Mouse (Mus musculus) hindbrain, postnatal 0 days (tissue): Measurements from ENCODE around the gene Kmt2b. TPM values are rescaled to one million over a fixed set of nuclear protein-coding genes. Genes with fewer than 3 reads are reported as not detected.

Experiments
- ATAC-seq: fragments of 200-750 bp; cut with Nextera tagmentation; 2 replicates; pipeline ENCODE4 v1.8.0; 2017; ENCODE audit warnings: mild to moderate bottlenecking, moderate TSS enrichment, moderate library complexity
- DNase-seq: peaks from one replicate; pipeline ENCODE4 v3.0.0-alpha.2; 2015; ENCODE audit warnings: low spot score
- H3K27ac ChIP-seq: fragments of 300-500 bp; sonication (generic); 2 replicates; pipeline ENCODE4 v1.5.1; 2014; ENCODE audit warnings: mild to moderate bottlenecking
- H3K27me3 ChIP-seq: fragments of 300-500 bp; sonication (generic); 2 replicates; pipeline ENCODE4 v1.6.1; 2014; ENCODE audit warnings: low read length, mixed read lengths; ENCODE audit not compliant: insufficient read depth
- H3K36me3 ChIP-seq: fragments of 300-500 bp; sonication (generic); 2 replicates; pipeline ENCODE4 v1.6.1; 2014; ENCODE audit warnings: low read length, mixed read lengths; ENCODE audit not compliant: insufficient read depth
- H3K4me1 ChIP-seq: fragments of 300-500 bp; sonication (generic); 2 replicates; pipeline ENCODE4 v1.6.1; 2014; ENCODE audit warnings: antibody characterized with exemption, low read length, mixed read lengths; ENCODE audit not compliant: insufficient read depth
- H3K4me2 ChIP-seq: fragments of 300-500 bp; sonication (generic); 2 replicates; pipeline ENCODE4 v1.6.1; 2014; ENCODE audit warnings: low read depth, mild to moderate bottlenecking, low read length, moderate library complexity, mixed read lengths
- H3K4me3 ChIP-seq: fragments of 300-500 bp; sonication (generic); 2 replicates; pipeline ENCODE4 v1.5.1; 2014; ENCODE audit warnings: low read length
- H3K9ac ChIP-seq: fragments of 300-500 bp; sonication (generic); replicated peaks from 2 replicates; pipeline ENCODE4 v1.6.1; 2014; ENCODE audit warnings: mild to moderate bottlenecking, low read length, moderate library complexity, mixed read lengths
- H3K9me3 ChIP-seq: fragments of 300-500 bp; sonication (generic); 2 replicates; pipeline ENCODE4 v1.6.1; 2016; ENCODE audit warnings: low read length, mixed read lengths
- CTCF ChIP-seq: IDR thresholded peaks from 2 replicates; pipeline ENCODE4 v1.5.1; 2016; ENCODE audit warnings: antibody characterized with exemption, control low read depth, low read depth
- WGBS: fragments of 180-500 bp; shearing (Covaris S2); extraction: QIAGEN DNeasy Blood & Tissue Kit; methylation state at CpG from one replicate; pipeline ENCODE4 v1.1.7; 2014; 5-methylcytosine and 5-hydroxymethylcytosine counted together
- polyA plus RNA-seq: library from polyadenylated mRNA; unstranded; fragments of >200 nt; fragmentation: Nextera tagmentation; extraction: Ambion mirVana; gene quantifications from 2 replicates; pipeline ENCODE4 v1.2.1, GENCODE M21; 2015
- total RNA-seq: library from RNA; depleted of rRNA; stranded (reverse); fragments of >200 nt; gene quantifications from 2 replicates; pipeline ENCODE4 v1.2.3, GENCODE M21; 2014

Kmt2b gene
- total and polyA plus RNA-seq, 2 experiments from 2014 or later: 7.1 to 36.7 TPM

DNA sequence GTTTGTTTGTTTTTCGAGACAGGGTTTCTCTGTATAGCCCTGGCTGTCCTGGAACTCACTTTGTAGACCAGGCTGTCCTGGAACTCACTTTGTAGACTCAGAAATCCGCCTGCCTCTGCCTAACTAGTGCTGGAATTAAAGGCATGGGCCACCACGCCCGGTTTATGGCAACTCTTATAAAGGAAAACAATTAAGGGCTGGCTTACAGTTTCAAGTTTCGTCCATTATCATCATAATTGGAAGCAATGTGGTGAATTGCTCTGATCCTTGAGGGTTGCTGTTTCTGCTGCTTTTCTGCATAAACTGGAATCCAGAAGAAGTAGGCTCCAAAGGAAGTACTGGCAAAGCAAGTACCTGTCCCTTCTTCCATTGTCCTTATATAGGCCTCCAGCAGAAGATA lies 38.1 kb upstream of the Kmt2b start:
- Histone ChIP-seq H3K27ac (no peak overlapping the region), H3K9me3 (no peaks in the 10 kb centered on the region), H3K4me3 (no peak overlapping the region), H3K27me3 (peaks cover 7% of the 10 kb centered on the region; the same call in 1 of the 2 replicates), H3K4me1 (no peaks in the 10 kb centered on the region; the same call in 1 of the 2 replicates), H3K9ac (no peak overlapping the region), H3K36me3 (peaks cover 10% of the 10 kb centered on the region; the same call in 1 of the 2 replicates), H3K4me2 (peak overlapping the region; percentile 89; the same call in 1 of the 2 replicates)
- ATAC-seq: no peak
- no peak for DNase-seq
- WGBS: 87% methylated on average over 5 of the region's 5 CpGs
- no peak for TF ChIP-seq CTCF

DNA sequence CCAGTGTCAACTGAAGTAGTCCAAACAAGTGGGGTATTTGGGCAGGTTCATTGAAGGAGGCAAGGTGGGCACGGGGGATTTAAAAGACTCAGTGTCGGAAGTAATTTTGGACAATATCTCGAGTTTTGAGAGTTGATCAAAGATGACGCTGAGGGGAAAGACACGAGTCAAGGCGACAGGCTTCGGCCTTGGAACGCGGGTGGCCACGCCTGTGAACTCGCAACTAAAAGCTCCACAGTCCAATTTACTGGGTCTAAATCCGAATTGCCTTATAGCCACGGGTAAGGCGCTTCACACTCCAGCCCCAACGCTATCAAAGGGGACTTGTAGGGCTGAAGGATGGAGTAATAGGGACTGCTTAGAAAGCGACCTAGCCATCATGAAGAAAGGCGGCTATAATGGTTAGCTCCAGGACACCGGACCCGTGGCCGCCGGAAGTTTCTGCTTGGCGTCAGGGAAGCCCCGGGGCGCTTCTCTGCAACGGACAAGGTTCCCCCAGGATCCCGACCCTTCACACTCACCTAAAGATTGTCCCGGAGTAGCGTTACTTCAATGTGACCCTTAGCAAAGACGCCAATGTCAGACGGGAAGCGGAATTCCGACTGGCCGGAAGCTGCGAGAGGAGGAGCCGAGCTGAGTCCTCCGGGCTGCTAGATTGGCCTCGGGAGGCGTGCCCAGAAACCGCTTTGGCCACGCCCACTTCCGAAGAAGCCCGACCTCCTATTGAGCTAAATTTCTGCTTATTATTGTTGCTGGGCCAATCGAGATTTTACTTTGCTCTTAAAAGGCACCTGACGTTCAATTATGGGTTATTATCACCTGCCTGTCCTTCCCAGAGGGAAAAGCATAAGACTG lies 37.2 kb upstream of the Kmt2b start, which contains the start of gene Cox6b1:
Gene Cox6b1 (minus strand): TSS at position 622 of the 855 bp plus-strand sequence.
- H3K4me3 ChIP-seq: peak within 1 kb of the TSS; percentile 87
- peak; percentile 96 for DNase-seq
- H3K27me3 ChIP-seq: peaks cover 7% of the 10 kb centered on the region; the same call in 1 of the 2 replicates
- H3K4me1 ChIP-seq: no peaks in the 10 kb centered on the region; the same call in 1 of the 2 replicates
- H3K4me2 ChIP-seq: peak within 1 kb of the TSS; percentile 89
- H3K36me3 ChIP-seq: peaks cover 10% of the 10 kb centered on the region; the same call in 1 of the 2 replicates
- no peaks in the 10 kb centered on the region for H3K9me3 ChIP-seq
- no peak for TF ChIP-seq CTCF
- H3K27ac ChIP-seq: peak within 1 kb of the TSS; percentile 74
- peak; percentile 95 for ATAC-seq
- WGBS: 2% methylated on average over 44 of the region's 44 CpGs
- peak within 1 kb of the TSS; percentile 83 for H3K9ac ChIP-seq

DNA sequence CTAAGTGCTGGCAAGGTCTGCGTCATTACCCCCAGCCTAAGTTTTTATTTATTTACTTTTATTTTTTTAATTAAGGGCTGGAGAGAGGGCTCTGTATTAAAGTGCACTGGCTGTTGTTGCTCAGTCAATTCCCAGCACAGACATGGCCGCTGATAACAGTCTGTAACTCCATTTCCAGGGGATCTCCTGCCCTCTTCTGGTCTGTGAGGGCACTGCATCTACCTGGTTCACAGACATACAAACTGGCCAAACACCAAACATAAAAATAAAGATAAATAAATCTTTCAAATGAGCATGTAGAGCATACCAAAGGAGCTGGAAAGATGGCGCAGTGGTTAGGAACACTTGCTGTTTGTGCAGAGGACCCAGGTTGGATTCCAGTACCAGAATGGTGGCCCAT lies 30.7 kb upstream of the Kmt2b start:
- H3K4me2 ChIP-seq: no peak overlapping the region
- ATAC-seq (no peak), DNase-seq (peak; percentile 35)
- peak; percentile 65 for TF ChIP-seq CTCF
- H3K27ac ChIP-seq: no peak overlapping the region
- H3K9ac ChIP-seq: no peak overlapping the region
- no peaks in the 10 kb centered on the region for H3K4me1 ChIP-seq
- peaks cover 25% of the 10 kb centered on the region; the same call in 1 of the 2 replicates for H3K36me3 ChIP-seq
- H3K4me3 ChIP-seq: no peak overlapping the region
- no peaks in the 10 kb centered on the region for H3K27me3 ChIP-seq
- WGBS: 88% methylated on average over 3 of the region's 3 CpGs
- H3K9me3 ChIP-seq: no peaks in the 10 kb centered on the region

DNA sequence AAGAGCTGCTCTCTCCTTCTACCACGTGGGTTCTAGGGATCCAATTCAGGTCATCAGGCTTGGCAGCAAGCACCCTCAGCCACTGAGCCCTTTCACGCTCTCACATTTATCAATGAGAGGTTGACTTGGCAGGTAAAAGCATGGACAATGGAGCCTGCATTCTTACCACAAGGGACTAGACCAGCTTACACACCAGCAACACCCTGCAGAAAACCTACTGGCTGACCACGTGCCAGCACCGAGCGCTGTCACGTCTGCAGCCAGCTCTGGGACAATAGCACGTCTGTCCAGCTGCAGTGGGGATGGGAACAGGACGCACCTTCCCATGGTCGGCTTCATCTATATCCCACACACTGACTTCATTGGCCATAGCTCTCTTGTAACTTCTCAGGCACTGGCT lies 30.1 kb upstream of the Kmt2b start:
- Histone ChIP-seq H3K9ac (no peak overlapping the region), H3K4me2 (no peak overlapping the region), H3K27me3 (no peaks in the 10 kb centered on the region), H3K4me1 (no peaks in the 10 kb centered on the region), H3K9me3 (no peaks in the 10 kb centered on the region), H3K27ac (no peak overlapping the region), H3K4me3 (no peak overlapping the region), H3K36me3 (peaks cover 25% of the 10 kb centered on the region; the same call in 1 of the 2 replicates)
- WGBS: 92% methylated on average over 9 of the region's 9 CpGs
- no peak for DNase-seq
- TF ChIP-seq CTCF: no peak
- no peak for ATAC-seq

DNA sequence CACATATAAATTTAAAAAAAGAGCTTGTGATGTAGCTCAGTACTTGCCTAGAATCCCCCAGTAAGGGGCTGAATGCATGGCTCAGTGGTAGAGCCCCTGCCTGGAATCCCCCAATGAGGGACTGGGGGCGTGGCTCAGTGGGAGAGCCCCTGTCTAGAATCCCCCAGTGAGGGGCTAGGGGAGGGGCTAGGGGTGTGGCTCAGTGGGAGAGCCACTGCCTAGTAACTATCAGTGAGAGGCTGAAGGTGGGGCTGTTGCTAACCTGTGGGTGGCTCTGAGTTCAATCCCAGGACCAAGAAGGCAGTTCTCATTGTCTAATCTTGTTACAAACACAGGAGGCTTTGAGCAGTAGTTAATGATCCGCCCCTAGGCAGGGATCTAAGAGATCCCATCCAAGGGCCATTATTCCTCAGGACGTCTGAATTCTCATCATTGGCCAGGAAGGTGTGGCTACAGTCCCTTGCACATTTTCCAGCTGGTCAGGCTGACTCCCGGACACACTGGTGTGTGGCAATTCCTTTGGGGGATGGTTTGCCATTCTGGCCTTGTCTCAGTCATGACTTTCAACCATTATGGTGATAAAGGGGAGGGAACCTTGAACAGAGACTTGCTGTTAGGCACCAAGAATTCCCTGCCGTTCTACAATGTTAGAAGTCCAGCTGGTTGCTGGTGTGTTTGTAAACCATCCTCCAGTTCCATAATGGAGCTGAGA lies 26.7 kb upstream of the Kmt2b start:
- H3K36me3 ChIP-seq: peaks cover 15% of the 10 kb centered on the region; the same call in 1 of the 2 replicates
- H3K4me1 ChIP-seq: no peaks in the 10 kb centered on the region
- H3K4me2 ChIP-seq: no peak overlapping the region
- no peak for TF ChIP-seq CTCF
- DNase-seq: no peak
- H3K27me3 ChIP-seq: no peaks in the 10 kb centered on the region
- no peak overlapping the region for H3K27ac ChIP-seq
- ATAC-seq: peak; percentile 59; the same call in 1 of the 2 replicates
- no peak overlapping the region for H3K9ac ChIP-seq
- 46% methylated on average over 5 of the region's 5 CpGs for WGBS
- no peaks in the 10 kb centered on the region for H3K9me3 ChIP-seq
- H3K4me3 ChIP-seq: no peak overlapping the region

DNA sequence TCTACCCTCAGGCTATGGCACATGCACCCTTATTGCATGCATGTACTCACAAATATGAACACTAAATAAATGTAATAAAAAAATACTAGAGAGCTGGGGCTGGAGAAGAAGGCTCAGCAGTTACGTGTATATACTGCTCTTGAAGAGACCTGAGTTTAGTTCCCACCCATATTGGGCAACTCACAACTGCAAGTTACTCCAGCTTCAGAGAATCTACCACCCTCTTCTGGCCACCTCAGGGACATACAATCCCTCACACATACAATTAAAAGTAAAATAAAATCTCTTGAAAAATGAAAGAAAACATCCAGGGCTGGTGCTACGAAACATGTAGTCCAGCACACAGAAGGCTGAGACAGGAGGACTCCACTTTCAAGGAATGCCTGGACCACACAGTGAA lies 25.9 kb upstream of the Kmt2b start:
- Histone ChIP-seq H3K9ac (no peak overlapping the region), H3K36me3 (peaks cover 15% of the 10 kb centered on the region; the same call in 1 of the 2 replicates), H3K27ac (no peak overlapping the region), H3K4me1 (no peaks in the 10 kb centered on the region), H3K4me3 (no peak overlapping the region), H3K27me3 (no peaks in the 10 kb centered on the region), H3K9me3 (no peaks in the 10 kb centered on the region), H3K4me2 (no peak overlapping the region)
- 85% methylated on average over 2 of the region's 2 CpGs for WGBS
- TF ChIP-seq CTCF: peak; percentile 34
- no peak for DNase-seq
- ATAC-seq: no peak
